Mouse (Mus musculus): Measurements from ENCODE around the gene Lyg1.

DNA sequence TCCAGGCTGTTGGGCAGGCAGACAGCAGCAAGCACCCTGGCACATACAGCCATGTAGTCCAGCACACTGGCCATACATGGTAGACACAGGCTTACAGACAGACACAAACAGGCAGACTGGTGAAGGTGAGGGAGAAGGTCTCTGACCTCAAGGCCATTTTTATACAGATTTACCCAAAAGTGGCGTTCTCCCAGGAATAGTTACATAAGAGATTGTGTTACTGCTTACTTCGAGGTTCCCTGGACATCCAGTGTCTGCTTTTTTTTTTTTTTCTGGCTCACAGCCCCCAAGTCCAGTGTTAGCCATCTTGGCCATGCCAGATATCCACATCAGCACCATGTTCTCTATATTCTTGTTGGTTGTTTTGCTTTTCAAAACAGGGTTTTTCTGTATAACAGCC lies 957 bp upstream of the Lyg1 start:
- TF ChIP-seq CTCF (IDR thresholded peaks at IDR 0.05; ENCODE audit: extremely low read depth, insufficient read depth, insufficient read length, insufficient replicate concordance): no peak
- TF ChIP-seq POLR2A (IDR thresholded peaks at IDR 0.05; ENCODE audit: low read depth, low read length): no peak
